Mouse (Mus musculus) stomach, embryonic 14.5 days (tissue): ENCODE measurements around the gene Fam71a. TPM values are rescaled to one million over a fixed set of nuclear protein-coding genes. Genes with fewer than 3 reads are reported as not detected.

Source experiments
- ATAC-seq: fragments of 200-750 bp; cut with Nextera tagmentation; 2 replicates; pipeline ENCODE4 v1.8.0; 2017; ENCODE audit warnings: low read depth, moderate TSS enrichment; ENCODE audit not compliant: insufficient number of reproducible peaks, insufficient read depth, low FRiP score
- H3K27ac ChIP-seq: fragments of 300-500 bp; sonication (generic); 2 replicates; pipeline ENCODE4 v1.5.1; 2014; ENCODE audit warnings: mild to moderate bottlenecking, low read length, moderate library complexity, mixed read lengths
- H3K27me3 ChIP-seq: fragments of 300-500 bp; sonication (generic); 2 replicates; pipeline ENCODE4 v1.6.1; 2014; ENCODE audit warnings: low read length, control low read depth, mixed read lengths; ENCODE audit not compliant: control insufficient read depth, insufficient read depth
- H3K36me3 ChIP-seq: fragments of 300-500 bp; sonication (generic); 2 replicates; pipeline ENCODE4 v1.6.1; 2014; ENCODE audit warnings: mild to moderate bottlenecking, control low read depth, low read length, moderate library complexity, mixed read lengths; ENCODE audit not compliant: control insufficient read depth, insufficient read depth
- H3K4me1 ChIP-seq: fragments of 300-500 bp; sonication (generic); 2 replicates; pipeline ENCODE4 v1.6.1; 2014; ENCODE audit warnings: low read length, control low read depth, mixed read lengths; ENCODE audit not compliant: control insufficient read depth, insufficient read depth
- H3K4me2 ChIP-seq: fragments of 300-500 bp; sonication (generic); replicated peaks from 2 replicates; pipeline ENCODE4 v1.6.1; 2014; ENCODE audit warnings: low read depth, low read length, control low read depth
- H3K4me3 ChIP-seq: fragments of 300-500 bp; sonication (generic); 2 replicates; pipeline ENCODE4 v1.5.1; 2014; ENCODE audit warnings: low read depth, low read length, control low read depth
- H3K9ac ChIP-seq: fragments of 300-500 bp; sonication (generic); replicated peaks from 2 replicates; pipeline ENCODE4 v1.6.1; 2014; ENCODE audit warnings: low read depth, mild to moderate bottlenecking, control low read depth, low read length, moderate library complexity, mixed read lengths
- H3K9me3 ChIP-seq: fragments of 300-500 bp; sonication (generic); 2 replicates; pipeline ENCODE4 v1.6.1; 2016; ENCODE audit warnings: low read depth, low read length, control low read depth; ENCODE audit not compliant: control insufficient read depth
- WGBS: fragments of 180-500 bp; shearing (Covaris S2); extraction: QIAGEN DNeasy Blood & Tissue Kit; methylation state at CpG from one replicate; pipeline ENCODE4 v1.1.7; 2014; 5-methylcytosine and 5-hydroxymethylcytosine counted together
- polyA plus RNA-seq: library from polyadenylated mRNA; unstranded; fragments of >200 nt; fragmentation: Nextera tagmentation; extraction: Ambion mirVana; gene quantifications from 2 replicates; pipeline ENCODE4 v1.2.1, GENCODE M21; 2014

Fam71a gene
- polyA plus RNA-seq, 1 experiment from 2014 or later = not detected

GRCm38 (mm10) chr1:191123696-191124095 is 40.9 kb downstream of the Fam71a start:
- 88% methylated on average over 2 of the region's 2 CpGs for WGBS
- Histone ChIP-seq H3K27ac (no peak overlapping the region), H3K9ac (no peak overlapping the region), H3K36me3 (no peaks in the 10 kb centered on the region), H3K9me3 (no peaks in the 10 kb centered on the region), H3K4me1 (no peaks in the 10 kb centered on the region), H3K27me3 (0 out of 2 replicates have a peak, but pooled peaks cover 5% of the 10 kb centered on the region), H3K4me2 (no peak overlapping the region), H3K4me3 (no peak overlapping the region)
- ATAC-seq = no peak

GRCm38 (mm10) chr1:191122744-191123143 is 41.9 kb downstream of the Fam71a start:
- H3K27me3 ChIP-seq = 0 out of 2 replicates have a peak, but pooled peaks cover 5% of the 10 kb centered on the region
- no peak overlapping the region for H3K4me3 ChIP-seq
- H3K36me3 ChIP-seq = no peaks in the 10 kb centered on the region
- no peaks in the 10 kb centered on the region for H3K4me1 ChIP-seq
- 61% methylated on average over 3 of the region's 3 CpGs for WGBS
- H3K9me3 ChIP-seq = no peaks in the 10 kb centered on the region
- H3K27ac ChIP-seq = no peak overlapping the region
- no peak overlapping the region for H3K4me2 ChIP-seq
- H3K9ac ChIP-seq = no peak overlapping the region
- no peak for ATAC-seq

DNA sequence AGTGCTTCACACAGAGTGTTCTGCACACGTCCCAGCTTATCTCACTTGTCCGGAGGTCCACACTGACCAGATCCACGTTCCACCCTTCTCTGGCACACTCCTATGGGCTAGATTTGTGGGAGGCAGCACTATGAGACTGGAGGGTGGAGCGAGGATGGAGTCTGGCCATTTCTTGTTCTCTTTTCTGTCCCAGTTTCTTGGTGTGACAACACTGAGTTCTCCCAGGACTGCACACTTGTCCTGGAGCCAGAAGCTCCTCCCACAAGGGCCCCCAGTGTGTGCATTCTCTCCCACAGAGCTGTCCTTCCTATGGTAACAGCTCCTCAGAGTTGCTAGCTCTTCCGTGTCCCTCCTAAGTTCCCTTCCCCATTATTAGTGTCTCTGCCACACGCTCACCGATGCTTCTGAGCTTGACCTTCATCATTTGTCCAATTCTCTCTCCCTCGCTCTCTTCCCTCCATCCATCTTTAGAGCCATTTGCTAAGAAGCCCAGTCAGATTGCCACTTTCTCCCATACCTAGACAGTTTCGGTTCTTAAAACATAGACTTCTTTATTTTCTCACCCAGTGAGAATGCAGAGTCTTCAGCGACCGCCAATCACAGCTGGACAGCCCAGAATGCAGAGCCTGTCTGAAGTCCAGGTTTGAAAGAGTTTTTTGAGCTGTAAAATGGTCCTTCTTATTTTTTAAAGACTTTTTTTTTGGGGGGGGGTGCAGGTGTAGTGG is 48.9 kb downstream of the Fam71a start:
- ATAC-seq = no peak
- no peak overlapping the region for H3K4me3 ChIP-seq
- H3K4me1 ChIP-seq = no peaks in the 10 kb centered on the region
- H3K4me2 ChIP-seq = no peak overlapping the region
- H3K9me3 ChIP-seq = no peaks in the 10 kb centered on the region
- H3K9ac ChIP-seq = no peak overlapping the region
- 80% methylated on average over 11 of the region's 11 CpGs for WGBS
- H3K36me3 ChIP-seq = no peaks in the 10 kb centered on the region
- no peak overlapping the region for H3K27ac ChIP-seq
- no peaks in the 10 kb centered on the region for H3K27me3 ChIP-seq

- Histone ChIP-seq H3K27me3 (no peaks in the 10 kb centered on the region), H3K27ac (no peak overlapping the region), H3K4me2 (no peak overlapping the region), H3K9ac (no peak overlapping the region), H3K4me3 (no peak overlapping the region), H3K9me3 (no peaks in the 10 kb centered on the region), H3K4me1 (no peaks in the 10 kb centered on the region), H3K36me3 (no peaks in the 10 kb centered on the region)
- no peak for ATAC-seq
- WGBS = 70% methylated on average over 7 of the region's 7 CpGs
Observed at GRCm38 (mm10) chr1:191114868-191115267, 49.7 kb downstream of the Fam71a start.

Other genes with a start within 250 kb of the Fam71a start
- gene Angel2, start 239.7 kb downstream of the Fam71a start, polyA plus RNA-seq = 41.1 and 43.0 TPM in 2 replicates
- 33.5 and 35.3 TPM in 2 replicates for gene Vash2, start 185.5 kb downstream of the Fam71a start, polyA plus RNA-seq
- gene Flvcr1, start 138.7 kb downstream of the Fam71a start, polyA plus RNA-seq = 5.8 and 6.6 TPM in 2 replicates
- not detected in 2 replicates for gene Spata45, start 128.2 kb downstream of the Fam71a start, polyA plus RNA-seq
- 14.8 and 20.4 TPM in 2 replicates for gene Tatdn3, start 101.9 kb downstream of the Fam71a start, polyA plus RNA-seq
- 17.5 and 22.0 TPM in 2 replicates for gene Nsl1, start 101.8 kb downstream of the Fam71a start, polyA plus RNA-seq
- gene Batf3, start 67.0 kb downstream of the Fam71a start, polyA plus RNA-seq = 13.4 and 13.6 TPM in 2 replicates
- 2.9 and 3.7 TPM in 2 replicates for gene Atf3, start 53.2 kb upstream of the Fam71a start, polyA plus RNA-seq
- gene Nenf, start 153.4 kb upstream of the Fam71a start, polyA plus RNA-seq = 140 and 154 TPM in 2 replicates
- 22.0 and 22.1 TPM in 2 replicates for gene Tmem206, start 161.1 kb upstream of the Fam71a start, polyA plus RNA-seq
- 22.5 and 24.9 TPM in 2 replicates for gene Ppp2r5a, start 238.5 kb upstream of the Fam71a start, polyA plus RNA-seq